Mouse (Mus musculus) left cerebral cortex, postnatal 25 days (tissue): Measurements from ENCODE around the gene Ikbip. TPM values are rescaled to one million over a fixed set of nuclear protein-coding genes. Genes with fewer than 3 reads are reported as not detected.

Source experiments
- DNase-seq, 2 experiments: peaks; one replicate each; pipeline ENCODE4 v3.0.0; 2022; ENCODE audit warnings: low spot score in 2 of 2, mixed read lengths in 1 of 2
- intact Hi-C: fragments of 180-260 bp; cut with DNase I; formaldehyde crosslinking; loops from one replicate; pipeline ENCODE4 v1.15.1; 2025
- total RNA-seq, 2 experiments: library from RNA; stranded (reverse); gene quantifications; 2 replicates each; pipeline ENCODE4 v1.2.3; 2021

Ikbip gene
- total RNA-seq, result 10 to 100 TPM; 12.2 to 15.3 TPM

DNA sequence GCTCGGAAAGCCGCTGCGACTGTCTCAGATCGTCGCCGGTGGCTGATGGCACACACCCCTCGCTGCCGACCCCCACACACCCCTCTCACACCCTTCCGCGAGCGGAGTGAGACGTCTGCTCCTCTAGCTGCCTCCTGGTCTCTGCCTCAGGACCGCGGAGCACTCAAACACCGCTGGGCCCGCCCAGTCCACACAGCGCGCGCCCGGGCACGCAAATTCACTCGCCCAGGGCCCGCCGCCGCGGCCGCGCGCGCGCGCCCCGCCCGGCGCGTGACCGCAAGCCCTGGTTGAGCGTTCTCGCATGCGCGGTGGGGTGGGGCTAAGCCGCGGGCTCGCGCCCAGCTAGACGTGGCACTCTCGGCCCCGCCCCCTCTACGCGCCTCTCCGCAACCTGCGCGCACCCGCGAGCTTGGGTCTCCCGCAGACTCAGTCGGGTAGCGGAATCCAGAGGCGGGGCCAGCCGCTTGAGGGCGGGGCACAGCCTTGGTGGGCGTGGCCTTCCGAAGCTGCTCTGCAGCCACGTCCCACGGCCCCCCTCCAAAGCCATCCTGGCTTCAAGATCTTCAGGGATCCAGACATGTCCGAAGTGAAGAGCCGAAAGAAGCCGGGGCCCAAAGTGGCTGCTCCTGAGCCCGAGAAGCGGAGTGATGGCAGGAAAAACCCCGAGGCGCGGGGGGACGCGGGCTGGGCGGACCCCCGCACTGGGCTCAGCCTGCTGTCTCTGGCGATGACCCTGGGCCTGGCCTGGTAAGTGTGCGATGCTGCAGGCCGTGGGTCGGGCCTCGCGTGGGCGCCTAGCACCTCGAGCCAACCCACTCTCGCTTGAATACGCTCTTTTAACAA, at the start of gene Ikbip, which contains the start of gene Apaf1:
Gene Ikbip, plus strand, starts transcription at position 391 of the 843 bp plus-strand sequence.
Gene Apaf1, minus strand, starts transcription at position 221 of the 843 bp plus-strand sequence.
- intact Hi-C loops, result loop anchor here (1.0 kb wide), 1 partner anchor 41 kb away; no protein-coding TSS in a partner anchor
- peak; percentile 100 for DNase-seq

DNA sequence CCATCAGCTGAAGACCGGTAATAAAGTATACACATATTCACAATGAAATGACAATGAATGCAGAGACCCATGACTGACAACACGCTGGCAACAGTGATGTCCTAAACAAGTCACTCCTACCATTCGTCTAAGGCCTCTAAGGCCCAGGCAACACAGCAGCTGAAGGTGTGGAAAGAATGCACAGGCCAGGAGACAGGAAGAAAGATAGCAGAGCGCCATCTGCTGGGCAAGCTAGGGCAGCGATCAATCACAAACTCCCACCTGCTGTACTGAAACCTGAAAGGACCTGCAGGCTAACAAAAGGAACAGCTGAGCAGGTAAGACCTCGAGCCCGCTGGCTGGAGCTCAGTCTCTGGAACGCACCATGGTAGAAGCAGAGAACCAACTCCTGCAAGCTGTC, 48.8 kb upstream of the Ikbip start:
- DNase-seq, result peak; percentile 75 to 79

GRCm38 (mm10) chr10:91049696-91050095, 33.0 kb upstream of the Ikbip start:
- intact Hi-C loops, result no loop called here

More for the DNA sequence above, 48.8 kb upstream of the Ikbip start:
- intact Hi-C loops, result loop anchor here (1.0 to 5.0 kb wide), 3 partner anchors 67 to 306 kb away; no protein-coding TSS in a partner anchor

DNA sequence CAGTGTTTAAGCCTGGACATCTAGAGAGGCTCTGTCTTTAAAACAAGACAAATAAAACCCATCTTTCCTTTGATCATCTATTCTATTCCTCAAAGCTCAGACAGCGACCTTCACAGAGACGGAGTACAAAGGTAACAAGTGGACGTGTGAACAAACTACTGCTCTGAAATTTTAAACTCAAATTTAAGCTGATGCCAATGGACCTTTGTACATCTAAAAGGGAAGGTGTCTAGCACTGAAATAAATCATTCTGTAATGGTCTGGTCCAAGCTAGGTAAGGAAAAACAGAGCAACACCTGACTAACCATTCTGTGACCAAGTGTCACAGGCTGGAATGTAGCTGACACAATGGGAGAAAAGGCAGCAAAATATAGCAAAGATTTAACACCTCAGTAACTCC, 31.6 kb upstream of the Ikbip start:
- intact Hi-C loops, result no loop called here
- DNase-seq, result no peak

More at GRCm38 (mm10) chr10:91049696-91050095, 33.0 kb upstream of the Ikbip start:
- no peak for DNase-seq

GRCm38 (mm10) chr10:91052734-91053133, 30.0 kb upstream of the Ikbip start:
- intact Hi-C loops, result no loop called here
- DNase-seq, result no peak

- intact Hi-C loops, result no loop called here
- DNase-seq, result no peak
Measured at GRCm38 (mm10) chr10:91060742-91061141, 22.0 kb upstream of the Ikbip start.

- DNase-seq, result no peak
- intact Hi-C loops, result no loop called here
Measured at GRCm38 (mm10) chr10:91062355-91062754, 20.4 kb upstream of the Ikbip start.

DNA sequence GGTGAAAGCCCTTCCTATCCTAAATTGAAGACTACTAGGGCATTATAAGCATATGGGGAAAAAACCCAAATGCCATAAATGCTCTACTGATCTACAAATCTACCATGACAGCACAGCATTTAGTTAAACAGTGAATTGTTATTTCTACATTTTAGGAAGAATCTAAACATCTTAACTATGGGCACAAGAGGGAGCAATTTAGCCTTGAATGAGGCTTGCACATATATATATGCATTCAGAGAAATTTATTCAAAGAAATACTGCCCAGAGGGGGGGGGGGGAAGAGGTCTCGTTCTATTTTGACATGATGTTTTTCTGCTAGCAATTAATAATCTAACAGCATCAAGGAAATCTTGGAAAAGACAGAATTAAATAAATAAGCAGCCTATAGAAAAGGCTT, 11.0 kb upstream of the Ikbip start:
- intact Hi-C loops, result loop anchor here (2.0 to 5.0 kb wide), 2 partner anchors 71 to 166 kb away; no protein-coding TSS in a partner anchor
- DNase-seq, result no peak

- intact Hi-C loops, result loop anchor here (2.0 to 5.0 kb wide), 2 partner anchors 69 to 164 kb away; no protein-coding TSS in a partner anchor
- DNase-seq, result no peak
Measured at GRCm38 (mm10) chr10:91073345-91073744, 9.4 kb upstream of the Ikbip start.

- intact Hi-C loops, result no loop called here
- no peak for DNase-seq
Measured at GRCm38 (mm10) chr10:91076667-91077066, 6.1 kb upstream of the Ikbip start.

- intact Hi-C loops, result no loop called here
- DNase-seq, result no peak
Measured at GRCm38 (mm10) chr10:91080540-91080939, 2.2 kb upstream of the Ikbip start.

- intact Hi-C loops, result loop anchor here (1.0 kb wide), 1 partner anchor 41 kb away; no protein-coding TSS in a partner anchor
- DNase-seq, result peak in 1 of 2 experiments; percentile 3
Measured at GRCm38 (mm10) chr10:91081959-91082507, 707 bp upstream of the Ikbip start.

DNA sequence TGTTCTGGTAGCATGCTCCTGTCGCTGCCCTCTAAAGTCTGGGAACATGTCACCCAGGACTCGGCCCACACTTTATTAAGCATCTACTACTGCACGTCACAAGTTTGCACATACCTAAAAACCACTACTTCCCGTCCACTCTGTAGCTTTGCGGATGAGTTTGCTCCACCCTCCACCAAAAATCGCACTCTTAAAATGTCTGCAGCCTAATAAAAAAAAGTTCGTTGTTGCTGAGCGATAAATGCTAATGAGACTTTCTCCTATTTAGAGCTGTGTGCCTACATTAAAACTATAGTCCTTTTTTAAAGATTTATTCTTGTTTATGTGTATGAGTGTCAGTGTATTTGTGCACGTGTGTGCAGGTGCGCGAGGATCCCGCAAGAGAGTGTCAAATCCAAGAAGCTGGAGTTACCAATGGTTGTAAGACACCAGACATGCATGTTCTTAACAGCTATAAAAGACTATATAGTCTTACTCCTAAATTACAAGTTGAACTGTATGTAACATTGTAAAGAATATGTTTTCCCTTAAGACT, 720 bp downstream of the Ikbip start:
- DNase-seq, result peak in 1 of 2 experiments; percentile 4
- intact Hi-C loops, result no loop called here

DNA sequence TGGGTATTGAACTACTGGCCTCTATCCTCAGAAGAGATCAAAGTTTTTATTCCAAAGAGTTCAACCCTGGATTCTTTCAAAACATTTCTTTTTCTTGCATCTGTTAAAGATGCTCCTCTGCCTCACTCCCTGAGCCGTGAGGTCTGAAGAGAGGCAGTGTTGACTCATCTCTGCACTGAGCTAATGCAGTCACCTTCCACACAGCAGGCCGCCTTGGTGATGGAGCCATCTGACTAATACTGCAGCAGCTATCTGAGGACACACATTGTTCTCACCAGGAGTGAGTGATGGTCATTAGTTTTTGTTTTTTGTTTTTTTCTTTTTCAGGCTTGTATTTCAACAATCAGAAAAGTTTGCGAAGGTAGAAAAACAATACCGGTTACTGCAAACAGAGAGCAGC, 10.1 kb downstream of the Ikbip start:
- intact Hi-C loops, result no loop called here
- no peak for DNase-seq

DNA sequence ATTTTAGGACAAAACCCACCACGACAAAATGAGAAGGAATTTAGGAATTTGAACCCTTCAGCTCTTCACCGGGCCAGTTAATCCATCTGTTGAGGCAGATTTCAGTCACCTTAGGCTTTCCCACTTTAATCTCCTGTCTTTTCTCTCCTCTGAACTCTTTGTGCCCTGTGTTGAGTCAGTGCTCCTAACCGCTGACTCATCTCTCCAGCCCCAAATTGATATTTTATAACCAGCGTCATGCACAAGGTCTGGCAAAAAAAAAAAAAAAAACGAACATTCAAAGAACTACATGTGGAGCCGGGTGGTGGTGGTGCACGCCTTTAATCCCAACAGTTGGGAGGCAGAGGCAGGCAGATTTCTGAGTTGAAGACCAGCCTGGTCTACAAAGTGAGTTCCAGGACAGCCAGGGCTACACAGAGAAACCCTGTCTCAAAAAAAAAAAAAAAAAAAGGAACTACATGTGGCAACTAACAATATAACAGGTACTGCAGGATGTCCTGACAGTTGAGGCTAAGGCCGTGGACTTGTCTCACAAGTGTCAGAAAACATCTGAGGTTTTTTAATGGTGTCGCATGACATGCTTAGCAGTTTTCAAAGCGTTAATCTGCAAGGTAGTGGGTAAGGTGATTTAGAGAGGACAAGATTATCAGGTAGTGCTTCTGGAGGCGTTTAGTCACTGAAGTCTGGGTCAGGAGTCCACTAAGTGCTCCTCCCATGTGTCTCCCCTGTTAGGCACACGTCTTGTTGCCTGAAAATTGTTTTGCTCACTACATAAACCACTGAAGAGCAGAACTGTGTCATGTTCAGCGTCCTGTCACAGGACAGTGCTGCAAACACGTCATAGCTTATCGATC, 11.7 kb downstream of the Ikbip start:
- DNase-seq, result no peak
- intact Hi-C loops, result no loop called here

- intact Hi-C loops, result no loop called here
- DNase-seq, result no peak
Measured at GRCm38 (mm10) chr10:91098056-91098455, 15.3 kb downstream of the Ikbip start.

DNA sequence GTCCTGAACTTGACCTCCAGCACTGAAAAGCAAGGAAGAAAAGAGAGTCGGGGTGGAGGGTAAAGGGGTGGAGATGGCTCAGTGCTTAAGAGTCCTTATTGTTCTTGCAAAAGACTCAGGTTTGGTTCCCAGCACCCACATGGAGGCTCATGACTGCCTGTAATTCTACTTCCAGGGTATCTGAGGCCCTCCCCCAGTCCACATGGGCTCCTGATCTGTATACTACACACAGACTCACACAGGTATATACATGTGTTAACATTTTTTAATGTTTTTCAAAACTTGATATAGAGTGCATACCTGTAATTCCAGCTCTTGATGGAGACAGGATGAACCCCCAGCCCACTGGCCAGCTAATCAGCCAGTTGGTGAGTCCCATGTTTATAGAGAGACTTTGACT, 17.4 kb downstream of the Ikbip start:
- DNase-seq, result no peak
- intact Hi-C loops, result no loop called here

- intact Hi-C loops, result no loop called here
- DNase-seq, result no peak
Measured at GRCm38 (mm10) chr10:91101936-91102335, 19.2 kb downstream of the Ikbip start.

DNA sequence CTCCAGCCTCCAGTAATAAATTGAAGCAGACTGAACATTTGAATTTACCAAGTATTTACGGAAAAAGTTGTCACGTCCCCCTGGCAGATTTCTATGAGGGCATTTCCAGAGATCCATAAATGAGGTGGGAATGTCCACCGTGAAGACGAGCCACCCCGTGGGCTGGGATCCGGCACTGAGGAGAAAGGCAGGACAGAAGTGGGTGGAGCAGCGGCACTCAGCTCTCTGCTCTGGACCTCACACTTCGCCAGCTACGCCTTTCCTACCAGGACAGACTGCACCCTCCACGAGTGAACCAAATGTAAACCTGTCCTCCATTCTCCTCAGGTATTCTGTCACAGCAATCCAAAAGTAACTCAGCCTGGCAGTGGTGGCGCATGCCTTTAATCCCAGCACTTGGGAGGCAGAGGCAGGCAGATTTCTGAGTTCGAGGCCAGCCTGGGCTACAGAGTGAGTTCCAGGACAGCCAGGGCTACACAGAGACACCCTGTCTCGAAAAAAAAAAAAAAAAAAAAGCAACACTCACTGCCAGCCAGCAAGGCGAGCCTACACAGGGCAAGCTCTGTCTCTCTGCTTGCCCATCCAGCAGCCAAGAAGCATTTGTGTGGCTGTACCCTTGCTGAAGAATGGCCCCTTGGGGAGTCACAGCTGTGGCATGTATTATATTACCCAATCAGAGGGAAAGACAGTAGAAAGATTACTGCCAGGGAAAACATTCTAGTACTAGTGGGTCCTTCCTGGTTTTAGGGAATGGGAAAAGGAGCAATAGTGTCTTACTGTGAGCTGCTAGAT, 20.3 kb downstream of the Ikbip start:
- intact Hi-C loops, result no loop called here
- no peak for DNase-seq
